Mouse (Mus musculus): Measurements from ENCODE around the gene Oas1f.

DNA sequence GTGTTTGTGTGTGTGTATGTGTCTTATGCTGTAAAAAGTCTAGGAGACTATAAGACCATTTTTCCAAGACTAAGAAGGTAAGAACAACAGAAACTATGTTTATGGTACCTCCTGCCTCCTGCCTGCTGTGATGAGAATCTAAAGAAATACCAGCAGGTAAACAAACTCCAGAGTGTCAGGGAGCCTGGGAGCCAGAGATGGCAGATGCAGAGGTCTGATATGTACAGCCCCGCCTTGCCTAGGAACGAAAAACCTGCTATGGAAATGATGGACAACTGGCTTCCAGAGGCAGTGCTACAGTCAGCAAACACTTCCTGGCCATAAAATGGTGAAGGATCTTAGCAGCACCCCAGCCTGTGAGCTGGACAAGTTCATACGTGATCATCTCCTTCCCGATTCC lies at the start of gene Oas1f:
- TF ChIP-seq CTCF (IDR thresholded peaks at IDR 0.05; ENCODE audit: low read depth, low read length) (no peak), POLR2A (IDR thresholded peaks at IDR 0.05; ENCODE audit: borderline replicate concordance, low read depth, low read length) (no peak)
